Mouse (Mus musculus) cerebellum, adult 11 months (tissue): Measurements from ENCODE around the gene Fbxw9.
A peak's percentile ranks its signal among the peaks of the same experiment; 100 is the strongest.
"Not testable (repeated sequence)": the region's sequence is repeated elsewhere in the genome, so short reads cannot be mapped to it uniquely, and the experiment has no call there.

Source experiments
- DNase-seq: peaks from one replicate; pipeline ENCODE4 v3.0.0; 2022

Fbxw9 gene

DNA sequence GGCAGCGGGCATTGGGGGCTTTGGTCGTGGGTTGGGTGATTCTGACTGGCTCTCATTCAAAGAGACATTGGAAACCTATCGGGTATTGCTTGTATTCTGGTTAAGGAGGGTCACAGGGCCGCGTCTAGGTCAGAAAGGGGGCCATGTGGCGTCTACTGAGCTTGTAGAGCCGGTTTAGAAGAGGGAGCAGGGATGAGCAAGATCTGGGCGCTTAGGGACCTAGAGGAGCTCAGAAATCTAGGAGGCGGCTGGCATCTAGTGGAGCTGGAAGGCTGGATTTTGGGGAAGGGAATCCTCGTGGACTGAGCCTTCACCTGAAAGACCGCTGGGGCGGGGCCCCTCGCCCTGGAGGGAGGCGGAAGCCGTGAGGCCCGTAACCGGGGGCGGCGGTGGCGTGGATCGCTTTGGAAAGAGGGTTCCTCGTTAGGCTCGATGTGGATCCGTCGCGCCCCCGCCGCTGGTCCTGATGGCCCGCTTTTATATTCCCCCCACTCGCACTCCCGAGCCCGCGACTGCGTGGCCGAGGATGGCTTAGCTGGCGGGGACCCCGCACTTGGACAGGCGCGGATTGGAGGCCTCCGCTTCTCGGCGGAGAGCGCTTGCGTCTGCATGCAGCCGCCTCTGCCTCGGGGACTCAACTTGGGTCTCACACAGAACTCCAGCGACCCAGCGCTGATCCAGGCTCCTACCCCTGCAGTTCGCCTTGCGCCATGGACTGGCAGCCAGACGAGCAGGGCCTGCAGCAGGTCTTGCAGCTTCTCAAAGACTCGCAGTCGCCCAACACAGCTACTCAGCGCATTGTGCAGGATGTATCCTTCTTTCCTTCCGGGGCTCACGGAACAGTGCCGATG is 21.9 kb upstream of the Fbxw9 start:
- peak; percentile 36 for DNase-seq

DNA sequence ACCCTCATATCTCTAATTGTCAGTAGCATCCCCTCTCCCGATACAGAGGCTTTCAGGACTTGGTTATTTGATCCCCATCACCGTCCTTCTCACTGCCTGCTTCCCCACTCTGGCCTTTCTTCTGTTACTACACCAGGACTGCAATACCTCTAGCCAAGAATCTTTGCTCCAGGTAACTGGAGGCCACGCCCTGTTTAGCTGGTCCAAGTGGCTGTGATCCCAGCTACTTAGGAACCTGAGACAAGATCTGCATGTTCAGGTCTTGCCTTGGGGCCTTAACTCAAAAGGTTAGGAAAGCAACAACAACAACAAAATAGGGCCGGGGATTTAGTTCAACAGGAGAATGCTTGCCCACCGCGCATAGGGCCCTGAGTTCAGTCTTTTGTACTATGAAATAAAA is 16.2 kb upstream of the Fbxw9 start:
- no peak for DNase-seq

DNA sequence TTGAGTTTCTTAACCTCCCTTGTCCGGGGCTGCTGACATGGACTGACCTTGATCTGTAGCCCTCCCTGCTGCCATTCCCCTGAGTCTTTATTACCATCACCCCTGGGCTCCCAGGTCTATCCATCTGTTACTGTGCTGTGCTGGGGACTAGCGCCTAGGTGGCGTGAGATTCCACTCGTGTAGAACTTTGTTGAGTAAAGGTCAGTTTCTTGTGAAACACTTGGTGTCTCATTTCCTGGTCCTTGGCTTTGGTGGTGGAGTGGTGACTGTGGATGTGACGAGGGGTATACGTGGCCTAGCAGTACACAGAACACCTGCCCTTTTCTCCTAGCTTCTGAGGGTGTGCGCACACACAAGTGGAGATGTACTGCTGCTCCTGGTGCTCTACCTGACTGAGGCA is 2.5 kb upstream of the Fbxw9 start:
- DNase-seq: no peak

DNA sequence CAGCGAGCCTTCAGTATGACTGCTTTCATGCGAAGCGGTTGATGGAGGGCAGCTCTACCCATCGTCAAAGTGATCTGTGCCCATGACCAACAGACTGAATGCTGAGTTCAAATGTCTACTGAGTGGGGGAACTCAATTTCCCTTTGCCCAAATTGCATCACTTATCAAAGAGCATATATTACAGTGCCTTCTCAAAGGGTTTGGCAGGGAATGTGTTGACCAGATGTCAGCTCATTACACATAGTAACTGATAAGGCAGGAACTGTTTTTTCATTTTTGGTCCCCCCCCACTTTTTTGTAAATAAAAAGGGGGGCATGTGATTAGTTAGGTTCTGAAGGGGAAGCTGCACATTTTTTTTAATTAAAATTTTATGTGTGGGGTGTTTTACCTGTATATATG is 2.7 kb downstream of the Fbxw9 start:
- no peak for DNase-seq

DNA sequence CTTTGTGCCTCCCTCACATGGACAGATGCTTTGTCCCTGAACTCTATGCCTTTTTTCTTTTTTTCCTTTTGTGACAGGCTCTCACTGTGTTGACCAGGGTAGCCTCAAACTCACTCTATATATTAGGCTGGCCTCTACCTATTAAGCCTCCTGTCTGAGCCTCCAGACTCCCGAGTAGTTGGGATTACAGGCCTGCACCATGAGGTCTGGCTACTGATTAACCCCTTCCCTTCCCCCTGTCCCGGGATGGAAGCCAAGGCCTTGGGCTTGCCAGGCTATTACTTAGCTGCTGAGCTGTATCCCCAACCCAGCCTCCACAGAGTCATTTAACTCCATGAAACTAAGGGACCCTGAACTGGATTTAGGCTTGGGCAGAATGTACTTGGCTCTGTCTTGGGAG is 5.4 kb downstream of the Fbxw9 start:
- no peak for DNase-seq

DNA sequence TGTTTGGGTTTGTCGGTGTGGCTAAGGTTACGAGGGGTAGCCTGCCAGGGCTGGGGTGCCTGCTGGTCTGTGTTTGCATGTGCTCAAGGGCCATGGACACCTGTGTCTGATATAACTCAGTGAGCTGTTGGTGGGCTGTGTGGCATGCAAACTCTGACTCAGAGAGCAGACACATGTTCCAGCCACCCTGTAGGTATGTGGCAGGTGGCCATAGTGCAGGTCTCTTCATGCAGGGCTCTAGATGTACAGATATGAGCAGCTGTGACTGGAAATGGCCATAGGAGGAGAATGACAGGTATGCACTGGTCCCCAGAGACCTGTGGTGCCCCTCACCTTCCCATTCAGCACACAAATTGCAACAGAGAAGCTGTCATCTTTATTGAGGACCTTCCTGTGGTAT is 7.3 kb downstream of the Fbxw9 start:
- DNase-seq: no peak

DNA sequence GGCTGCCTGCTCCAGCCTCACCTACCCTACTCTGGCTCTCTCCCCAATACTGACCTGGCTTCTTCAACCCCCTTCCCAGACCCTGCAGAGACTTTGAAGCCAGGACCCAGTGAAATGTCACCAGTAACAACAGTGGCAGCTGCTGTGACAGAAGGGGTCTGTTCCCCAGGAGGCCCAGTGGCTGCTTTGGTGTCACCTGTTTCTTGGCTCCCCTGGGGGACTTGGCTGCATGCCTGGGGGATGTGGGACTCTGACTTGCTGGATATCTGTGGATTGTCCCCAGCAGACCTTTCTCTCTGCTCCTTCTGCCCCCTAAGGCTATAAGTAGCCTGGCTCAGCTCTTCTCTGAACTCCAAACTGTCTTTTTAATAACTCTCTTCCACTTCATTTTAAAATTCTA is 8.1 kb downstream of the Fbxw9 start, which contains the start of gene Gm5741:
Gene Gm5741, minus strand, starts transcription at position 1 of the 400 bp plus-strand sequence.
- DNase-seq: no peak

DNA sequence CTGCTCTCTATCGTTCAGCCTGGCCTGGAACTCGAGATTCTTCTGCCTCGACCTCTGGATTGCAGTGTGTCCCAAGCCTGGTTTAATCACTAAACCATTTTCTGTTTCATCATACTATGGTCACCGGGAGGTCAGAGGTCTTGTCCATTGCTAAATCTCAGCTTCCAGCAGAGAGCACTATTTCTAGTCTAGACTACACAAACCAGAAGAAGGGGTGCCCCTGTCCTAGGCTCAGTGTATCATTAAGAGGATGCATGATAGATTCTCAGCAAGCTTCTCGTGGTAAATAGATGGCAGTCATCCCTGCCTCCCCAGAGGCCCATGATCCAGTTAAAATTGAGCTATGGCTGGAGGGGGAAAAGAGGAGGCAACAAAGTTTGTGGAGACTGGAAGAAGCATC is 11.2 kb downstream of the Fbxw9 start:
- DNase-seq: no peak

DNA sequence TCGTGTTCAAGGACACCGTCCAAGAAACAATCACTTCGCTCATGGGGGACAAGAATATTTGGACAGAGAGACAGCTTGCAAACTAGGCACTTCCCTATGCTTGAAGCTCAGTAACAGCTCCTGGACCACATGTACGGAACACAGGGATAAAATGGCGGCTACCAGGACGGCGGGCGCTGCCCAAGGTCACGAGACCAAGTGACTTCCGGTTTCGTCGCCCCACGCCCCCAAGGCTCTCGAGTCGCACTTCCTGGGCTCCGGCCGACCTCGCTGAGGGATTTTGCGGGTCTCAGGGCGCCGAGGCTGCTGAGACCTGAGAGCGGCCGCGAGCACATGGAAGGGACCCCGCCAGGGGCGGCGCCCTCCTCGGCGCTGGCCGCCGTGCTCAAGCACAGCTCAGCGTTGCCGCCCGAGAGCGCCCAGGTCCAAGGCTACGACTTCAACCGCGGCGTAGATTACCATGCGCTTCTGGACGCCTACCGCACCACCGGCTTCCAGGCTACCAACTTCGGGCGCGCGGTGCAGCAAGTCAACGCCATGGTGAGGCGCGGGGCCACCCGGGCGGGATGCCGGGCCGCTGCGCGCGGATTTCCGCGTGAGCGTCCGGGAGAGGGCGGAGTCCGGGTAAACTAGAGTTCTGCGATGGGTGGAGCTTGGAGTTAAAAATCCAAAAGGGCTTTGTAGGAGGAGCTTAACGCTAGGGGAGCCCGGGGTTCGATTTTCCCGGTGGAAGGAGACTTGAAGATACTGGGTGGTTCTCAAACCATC is 11.8 kb downstream of the Fbxw9 start, which contains the start of gene Dhps:
Gene Dhps, plus strand, starts transcription at position 244 of the 768 bp plus-strand sequence.
- DNase-seq: peak; percentile 88

DNA sequence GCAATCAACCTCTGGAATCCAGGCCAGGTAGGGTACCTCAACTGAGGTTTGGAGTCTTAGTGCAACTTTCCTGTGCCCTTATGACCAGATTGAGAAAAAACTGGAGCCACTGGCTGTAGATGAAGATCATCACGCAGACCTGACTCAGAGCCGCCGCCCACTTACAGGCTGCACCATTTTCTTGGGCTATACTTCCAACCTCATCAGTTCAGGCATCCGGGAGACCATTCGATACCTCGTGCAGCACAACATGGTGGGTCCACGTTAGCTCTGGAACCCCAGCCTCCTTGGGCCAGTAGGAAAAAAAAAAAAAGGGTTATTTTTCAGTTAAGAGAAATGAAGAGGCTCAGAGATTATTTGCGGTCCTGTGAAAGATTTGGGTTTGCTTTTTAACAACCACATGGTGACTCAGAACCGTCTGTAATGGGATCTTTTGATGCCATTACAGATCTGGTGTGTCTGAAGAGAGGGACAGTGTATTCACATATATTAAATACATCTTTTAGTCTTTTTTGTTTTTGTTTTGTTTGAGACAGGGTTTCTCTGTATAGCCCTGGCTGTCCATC is 12.6 kb downstream of the Fbxw9 start:
- no peak for DNase-seq

DNA sequence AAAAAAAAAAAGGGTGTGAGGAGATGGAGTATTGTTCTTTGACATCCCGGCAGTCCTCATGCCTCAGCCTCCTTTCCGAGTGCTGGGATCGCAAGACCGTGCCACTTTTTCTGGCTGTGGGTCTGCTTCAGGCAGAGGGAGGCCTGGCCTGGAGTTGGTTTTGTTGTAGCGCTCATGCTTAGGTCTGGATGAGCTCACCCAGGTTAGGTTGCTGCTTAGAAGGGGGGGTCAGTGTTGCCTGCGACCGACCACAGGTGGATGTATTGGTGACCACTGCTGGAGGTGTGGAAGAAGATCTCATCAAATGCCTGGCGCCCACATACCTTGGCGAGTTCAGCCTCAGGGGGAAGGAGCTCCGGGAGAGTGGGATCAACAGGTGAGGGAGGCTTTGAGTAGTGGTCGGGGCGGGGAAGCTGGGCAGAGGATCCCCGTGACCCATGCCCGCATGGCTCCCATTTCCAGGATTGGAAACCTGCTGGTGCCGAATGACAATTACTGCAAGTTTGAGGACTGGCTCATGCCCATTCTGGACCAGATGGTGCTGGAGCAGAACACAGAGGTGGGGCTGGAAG is 13.3 kb downstream of the Fbxw9 start:
- no peak for DNase-seq

DNA sequence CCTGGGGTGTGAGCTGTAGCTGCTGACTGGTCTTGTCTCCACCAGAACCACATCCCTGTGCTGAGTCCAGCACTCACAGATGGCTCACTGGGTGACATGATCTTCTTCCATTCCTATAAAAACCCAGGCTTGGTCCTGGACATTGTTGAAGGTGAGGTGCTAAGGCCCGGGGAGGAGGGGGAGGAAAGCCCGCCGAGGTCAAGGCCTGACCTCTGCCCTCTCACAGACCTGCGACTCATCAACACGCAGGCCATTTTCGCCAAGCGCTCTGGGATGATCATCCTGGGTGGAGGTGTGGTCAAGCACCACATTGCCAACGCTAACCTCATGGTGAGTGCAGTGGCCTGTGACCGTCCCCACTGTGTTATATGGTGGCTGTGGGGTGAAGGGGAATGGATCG is 14.3 kb downstream of the Fbxw9 start:
- no peak for DNase-seq

DNA sequence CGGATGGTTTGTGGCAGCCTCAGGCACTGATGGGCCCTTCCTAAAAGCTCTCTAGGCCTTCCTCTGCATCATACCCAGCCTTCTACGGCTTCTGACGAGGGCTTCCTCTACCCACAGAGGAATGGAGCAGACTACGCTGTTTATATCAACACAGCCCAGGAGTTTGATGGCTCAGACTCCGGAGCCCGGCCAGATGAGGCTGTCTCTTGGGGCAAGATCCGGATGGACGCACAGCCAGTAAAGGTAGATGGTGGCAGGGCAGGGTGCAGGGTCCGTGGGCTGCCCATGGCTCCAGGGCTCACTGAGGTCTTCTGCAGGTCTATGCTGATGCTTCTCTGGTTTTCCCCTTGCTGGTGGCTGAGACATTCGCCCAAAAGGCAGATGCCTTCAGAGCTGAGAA is 14.8 kb downstream of the Fbxw9 start:
- no peak for DNase-seq

DNA sequence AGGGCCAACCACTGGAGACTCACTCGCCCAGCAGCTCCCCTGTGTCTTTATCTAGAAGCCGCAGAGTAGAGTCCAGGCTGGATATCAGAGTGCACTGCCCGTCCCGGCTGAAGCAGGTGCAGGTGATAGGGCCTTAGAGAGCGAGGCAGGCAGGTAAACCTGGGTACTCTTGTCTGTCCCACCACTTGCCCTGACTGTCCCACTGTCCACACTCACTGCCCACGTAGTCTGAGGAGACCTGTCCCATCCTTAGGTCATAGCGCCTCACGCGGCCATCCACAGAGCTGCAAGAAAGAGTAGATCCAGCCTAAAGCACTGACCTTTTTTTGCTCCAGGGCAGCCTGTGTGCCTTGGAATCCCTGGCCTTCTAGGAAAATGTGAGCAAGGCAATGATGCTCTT is 16.1 kb downstream of the Fbxw9 start:
- no peak for DNase-seq

DNA sequence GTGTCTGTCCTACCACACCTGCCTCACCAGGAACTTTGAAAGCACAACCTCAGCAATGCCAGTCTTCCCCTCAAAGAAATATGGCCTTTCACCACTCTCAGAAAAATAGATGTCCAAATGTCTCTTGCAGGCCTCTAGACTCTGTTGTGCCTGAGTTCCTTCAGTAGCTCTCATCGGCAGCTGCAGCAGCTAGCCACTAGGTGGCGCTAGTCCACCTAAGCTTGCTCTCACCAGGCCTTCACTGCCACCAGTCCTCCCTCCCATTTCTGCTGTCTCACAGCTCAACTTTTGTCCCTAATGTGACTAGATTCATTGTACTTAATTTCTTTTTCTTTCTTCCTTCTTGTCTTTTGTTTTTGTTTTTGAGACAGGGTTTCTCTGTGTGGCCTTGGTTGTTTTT is 17.1 kb downstream of the Fbxw9 start:
- DNase-seq: peak; percentile 65

DNA sequence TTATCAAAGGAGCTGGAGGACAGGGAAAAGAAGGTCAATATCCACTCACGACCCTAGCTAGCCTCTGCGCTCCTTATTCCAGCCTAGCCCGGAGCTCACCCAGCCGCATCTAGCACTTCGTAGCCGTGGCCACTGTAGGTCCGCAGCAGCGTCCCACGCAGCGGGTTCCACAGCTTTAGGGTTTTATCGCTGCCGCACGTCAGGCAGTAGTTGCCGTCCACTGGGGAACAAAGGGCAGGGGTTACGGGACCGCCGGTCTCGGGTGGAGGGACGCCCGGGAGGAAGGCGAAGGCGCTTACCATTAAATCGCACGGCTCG is 20.3 kb downstream of the Fbxw9 start:
- DNase-seq: no peak

DNA sequence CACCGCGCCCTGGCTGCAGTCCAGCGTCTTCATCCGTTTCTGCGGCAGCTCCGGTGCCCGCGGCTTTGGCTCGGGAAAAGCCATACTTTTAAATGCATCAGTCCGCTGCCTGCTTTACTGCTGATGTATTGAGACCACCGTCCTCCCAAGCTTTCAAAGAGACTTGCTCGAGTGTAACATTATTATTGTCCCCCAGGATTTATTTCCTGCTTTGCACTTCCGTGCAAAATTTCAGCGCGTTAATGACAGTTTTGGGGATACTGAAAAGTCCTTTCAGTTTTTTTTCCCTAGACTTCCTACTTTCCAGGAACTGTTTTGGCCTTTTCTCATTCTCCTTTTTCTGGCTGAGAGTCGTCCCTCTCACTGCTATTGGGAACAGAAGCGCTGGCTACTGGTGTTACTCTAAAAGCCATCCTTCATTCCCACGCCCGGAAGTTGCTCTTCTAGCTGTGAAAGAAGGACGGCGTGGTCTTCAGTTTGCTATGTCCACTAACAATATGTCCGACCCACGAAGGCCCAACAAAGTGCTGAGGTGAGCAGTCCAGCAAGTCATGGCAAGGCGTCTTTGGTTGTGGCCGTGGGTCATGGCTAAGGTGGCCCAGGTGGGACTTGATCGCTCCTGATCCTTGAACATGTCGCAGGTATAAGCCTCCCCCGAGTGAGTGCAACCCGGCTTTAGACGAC is 20.8 kb downstream of the Fbxw9 start, which contains the start of gene Wdr83os:
Gene Wdr83os, plus strand, starts transcription at position 209 of the 684 bp plus-strand sequence.
- DNase-seq: no peak

DNA sequence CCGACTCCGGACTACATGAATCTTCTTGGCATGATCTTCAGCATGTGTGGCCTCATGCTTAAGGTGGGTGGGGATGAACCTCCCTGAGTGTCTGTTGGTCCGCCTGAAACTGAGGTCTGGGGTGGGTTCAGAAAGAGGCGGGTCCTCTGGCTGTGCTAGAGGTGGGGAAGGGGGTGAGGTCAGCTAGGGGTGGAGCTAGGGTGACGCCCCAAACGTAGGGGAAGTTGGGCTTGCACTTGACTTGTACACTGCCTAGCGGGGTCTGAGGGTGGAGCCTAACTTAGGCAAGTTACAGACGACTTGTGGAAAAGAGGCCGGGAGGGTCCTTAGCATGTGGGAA is 21.3 kb downstream of the Fbxw9 start, which contains the start of gene Wdr83:
Gene Wdr83, minus strand, starts transcription at position 91 of the 340 bp plus-strand sequence.
- DNase-seq: no peak

DNA sequence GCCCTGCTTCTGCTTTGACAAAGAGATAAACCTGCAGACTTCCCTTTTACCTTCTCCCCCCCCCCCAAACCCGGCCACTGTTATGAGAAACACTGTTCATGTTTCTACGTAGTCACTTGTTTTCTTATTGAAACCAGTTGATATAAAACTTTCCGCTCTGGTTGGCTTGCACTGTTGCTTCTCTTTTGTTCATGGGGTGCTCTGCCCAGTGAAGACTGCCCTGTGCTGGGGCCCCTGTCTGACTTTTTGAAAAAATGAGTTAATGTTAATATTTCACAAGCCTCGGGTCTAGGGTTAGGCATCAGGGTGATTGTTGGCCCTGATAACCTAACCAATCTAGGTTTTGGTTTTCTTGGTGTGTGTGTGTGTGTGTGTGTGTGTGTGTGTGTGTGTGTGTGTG is 22.3 kb downstream of the Fbxw9 start:
- not testable (repeated sequence) for DNase-seq

DNA sequence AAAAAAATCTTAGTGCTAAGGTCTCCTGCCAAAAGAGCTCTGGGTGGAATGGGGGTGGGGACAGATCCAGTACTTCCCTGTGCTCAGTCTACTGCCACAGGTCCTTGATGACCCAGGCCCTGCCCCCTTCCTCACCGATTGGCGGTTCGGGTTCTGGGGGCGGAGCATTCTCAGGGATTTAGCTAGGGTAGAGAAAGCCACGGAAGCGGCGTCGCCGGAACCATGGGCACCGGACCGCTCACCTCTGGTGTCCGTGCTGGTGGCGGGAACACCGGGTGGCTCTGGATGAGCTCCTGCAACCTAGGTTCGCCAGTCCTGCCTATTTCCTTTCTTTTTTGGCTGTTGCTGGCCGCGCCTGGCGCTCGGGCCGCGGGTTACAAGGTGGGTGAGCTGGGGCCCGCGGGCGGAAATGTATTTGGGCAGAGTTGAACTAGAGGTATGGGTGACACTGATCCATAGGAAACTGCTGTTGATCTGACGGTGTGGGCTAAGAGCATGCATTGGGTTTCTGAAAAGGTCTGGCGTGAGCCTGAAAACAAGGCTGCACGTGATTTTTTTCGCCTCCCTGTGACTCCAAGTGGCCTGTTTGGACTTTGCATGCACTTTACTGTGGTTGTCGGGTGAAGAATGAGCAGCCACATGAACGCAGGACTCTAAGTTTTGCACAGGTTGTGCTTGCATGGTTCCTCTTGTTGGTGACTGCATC is 23.4 kb downstream of the Fbxw9 start, which contains the start of gene Man2b1:
Gene Man2b1, plus strand, starts transcription at position 163 of the 706 bp plus-strand sequence.
- peak; percentile 83 for DNase-seq

DNA sequence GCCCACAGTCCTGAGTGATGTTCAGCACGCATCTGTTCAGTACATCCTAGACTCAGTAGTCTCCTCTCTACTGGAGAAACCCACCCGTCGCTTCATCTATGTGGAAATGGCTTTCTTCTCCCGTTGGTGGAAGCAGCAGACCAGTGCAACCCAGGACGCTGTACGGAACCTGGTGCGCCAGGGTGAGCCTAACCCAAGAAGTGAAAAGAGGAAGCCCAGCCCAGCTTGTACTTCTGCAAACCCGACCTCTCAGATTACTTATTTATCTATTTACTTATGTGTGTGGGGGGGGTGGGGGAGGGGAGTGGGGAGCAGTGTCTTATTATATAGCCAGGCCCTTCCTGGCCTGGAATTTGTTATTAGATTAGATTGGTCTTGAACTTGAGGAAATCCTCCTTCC is 24.8 kb downstream of the Fbxw9 start:
- DNase-seq: no peak

DNA sequence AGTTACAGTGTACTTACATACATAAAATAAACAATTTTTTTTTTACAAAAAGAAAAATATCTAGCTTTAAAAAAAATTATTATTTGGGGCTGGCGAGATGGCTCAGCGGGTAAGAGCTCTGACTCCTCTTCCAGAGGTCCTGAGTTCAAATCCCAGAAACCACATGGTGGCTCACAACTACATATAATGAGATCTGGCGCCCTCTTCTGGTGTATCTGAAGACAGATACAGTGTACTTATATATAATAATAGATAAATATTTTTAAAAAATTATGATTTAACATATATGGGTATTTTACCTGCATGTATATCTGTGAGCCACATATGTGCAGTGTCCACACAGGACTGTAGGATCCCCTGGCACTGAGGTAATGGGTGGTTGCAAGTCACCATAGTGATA is 26.4 kb downstream of the Fbxw9 start:
- no peak for DNase-seq
